Mouse (Mus musculus) right cerebral cortex, adult 18-20 months (tissue): Measurements from ENCODE around the gene Mrpl10.
A peak's percentile ranks its signal among the peaks of the same experiment; 100 is the strongest.

ENCODE experiments used
- DNase-seq: peaks from one replicate; pipeline ENCODE4 v3.0.0; 2022; ENCODE audit warnings: mixed read lengths

Gene Mrpl10

DNA sequence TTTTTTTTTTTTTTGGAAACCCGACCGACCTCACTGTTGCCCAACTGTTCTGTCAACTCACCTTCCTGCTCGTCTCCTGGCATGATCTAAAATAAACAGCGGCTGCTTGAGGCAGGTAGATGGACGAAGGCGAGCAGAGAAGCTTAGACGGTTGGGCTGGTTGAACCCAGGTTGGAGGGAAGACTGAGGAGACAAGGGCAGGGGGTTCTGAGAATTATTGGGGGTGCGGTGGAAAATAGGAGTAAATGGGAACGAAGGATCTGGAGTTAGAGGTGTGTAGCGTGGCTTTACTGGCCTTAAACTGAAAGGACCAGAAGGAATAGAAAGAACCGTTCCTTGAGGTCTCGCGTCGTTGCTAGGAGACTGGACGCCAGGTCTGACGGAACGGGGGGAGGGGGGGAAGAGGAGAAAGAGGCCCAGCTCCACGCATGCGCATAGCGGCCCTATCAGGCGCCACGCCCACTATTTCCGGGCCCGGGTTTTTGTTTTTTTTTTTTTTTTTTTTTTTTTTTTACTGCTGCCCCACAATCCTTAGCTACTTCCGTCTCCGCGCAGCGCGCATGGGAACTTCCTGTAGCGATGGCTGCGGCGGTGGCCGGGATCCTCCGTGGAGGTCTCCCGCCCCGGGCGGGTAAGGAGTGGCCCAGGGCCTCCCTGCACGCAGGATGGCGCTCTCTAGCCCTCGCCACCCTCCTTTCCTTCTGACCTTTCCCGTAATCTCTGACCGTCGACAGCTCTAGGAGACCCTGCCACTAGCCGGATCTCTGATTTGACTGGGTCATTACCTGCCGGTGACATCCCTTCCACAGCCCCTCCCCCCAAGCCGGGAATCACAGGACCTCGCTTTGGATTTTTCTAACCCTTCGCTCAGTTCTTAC is at the start of gene Mrpl10, which contains the start of gene Lrrc46:
Gene Mrpl10, plus strand, starts transcription at position 539 of the 878 bp plus-strand sequence.
Gene Lrrc46, minus strand, starts transcription at position 386 of the 878 bp plus-strand sequence.
- peak; percentile 84 for DNase-seq

DNA sequence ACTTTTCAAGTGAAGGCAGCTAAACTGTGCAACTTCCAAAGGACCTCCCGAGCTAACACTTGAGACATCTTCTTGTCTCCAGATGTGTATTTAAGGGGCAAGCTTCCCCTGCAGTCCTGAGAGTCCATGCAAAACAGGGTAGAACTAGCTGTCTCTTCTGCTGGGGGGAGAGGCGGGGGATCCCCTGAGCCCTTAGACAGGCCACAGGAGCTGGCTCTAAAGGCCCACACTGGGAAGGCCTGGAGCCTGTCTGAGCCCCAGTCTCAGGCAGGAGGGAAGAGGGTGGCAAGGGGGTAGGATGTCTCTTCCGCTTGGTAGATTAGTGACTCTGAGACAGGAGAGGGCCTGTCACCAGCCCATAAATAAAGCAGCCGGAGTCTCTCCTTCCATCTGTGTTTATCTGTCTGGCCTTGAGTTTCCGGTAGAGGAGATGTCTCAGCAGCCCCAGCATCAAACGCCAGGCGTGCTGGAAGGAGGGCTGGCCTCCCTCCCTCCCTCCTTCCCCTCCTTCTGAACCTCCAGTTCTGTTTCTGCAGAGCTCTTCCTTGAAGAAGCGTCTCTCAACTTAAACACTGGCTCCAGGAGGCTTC is 48.5 kb upstream of the Mrpl10 start:
- no peak for DNase-seq

GRCm38 (mm10) chr11:96995031-96995430 is 46.3 kb upstream of the Mrpl10 start:
- DNase-seq, result no peak

DNA sequence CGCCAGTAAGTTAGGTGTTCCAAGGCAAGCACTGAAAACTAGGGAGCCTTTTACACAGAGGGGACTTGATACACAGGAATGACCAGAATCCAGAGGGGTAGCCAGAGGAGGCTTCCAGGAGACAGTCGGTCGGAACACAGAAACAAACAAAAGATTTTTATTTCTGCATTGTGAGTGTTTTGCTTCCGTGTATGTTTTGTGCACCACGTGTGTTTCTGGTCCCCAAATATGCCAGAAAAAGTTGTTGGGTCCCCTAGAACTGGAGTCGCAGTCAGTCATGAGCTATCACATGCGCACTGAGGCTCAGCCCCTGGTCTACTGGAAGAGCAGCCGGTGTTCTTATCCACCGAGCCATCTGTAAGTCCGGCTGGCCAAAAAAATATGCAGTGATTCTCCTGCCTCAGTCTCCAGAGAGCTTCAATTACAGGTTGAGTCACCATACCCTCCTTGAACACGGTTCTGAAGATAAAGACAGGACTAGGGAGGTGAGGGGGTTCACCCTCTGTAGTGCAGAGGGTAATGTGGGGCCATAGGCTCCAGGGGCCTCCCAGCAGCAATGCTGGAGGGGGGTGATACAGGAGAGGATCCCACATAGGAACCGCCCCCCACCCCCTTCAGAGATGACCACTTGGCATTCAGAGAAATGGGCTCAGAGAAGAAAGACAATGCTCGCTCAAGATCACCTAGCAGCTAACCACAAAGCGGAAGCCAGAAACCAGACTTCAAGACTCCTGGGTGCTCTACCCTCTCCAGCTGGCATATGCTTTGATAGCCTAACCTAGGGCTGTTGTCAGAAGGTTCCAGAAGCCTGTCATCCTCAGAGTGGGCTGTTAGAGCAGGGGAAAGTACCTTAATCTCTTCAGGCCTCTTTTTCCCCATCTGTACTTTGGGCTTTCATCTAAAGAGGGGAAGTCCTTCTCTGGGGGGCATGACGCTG is 45.3 kb upstream of the Mrpl10 start:
- DNase-seq, result no peak

GRCm38 (mm10) chr11:96996773-96997379 is 44.5 kb upstream of the Mrpl10 start:
- no peak for DNase-seq

DNA sequence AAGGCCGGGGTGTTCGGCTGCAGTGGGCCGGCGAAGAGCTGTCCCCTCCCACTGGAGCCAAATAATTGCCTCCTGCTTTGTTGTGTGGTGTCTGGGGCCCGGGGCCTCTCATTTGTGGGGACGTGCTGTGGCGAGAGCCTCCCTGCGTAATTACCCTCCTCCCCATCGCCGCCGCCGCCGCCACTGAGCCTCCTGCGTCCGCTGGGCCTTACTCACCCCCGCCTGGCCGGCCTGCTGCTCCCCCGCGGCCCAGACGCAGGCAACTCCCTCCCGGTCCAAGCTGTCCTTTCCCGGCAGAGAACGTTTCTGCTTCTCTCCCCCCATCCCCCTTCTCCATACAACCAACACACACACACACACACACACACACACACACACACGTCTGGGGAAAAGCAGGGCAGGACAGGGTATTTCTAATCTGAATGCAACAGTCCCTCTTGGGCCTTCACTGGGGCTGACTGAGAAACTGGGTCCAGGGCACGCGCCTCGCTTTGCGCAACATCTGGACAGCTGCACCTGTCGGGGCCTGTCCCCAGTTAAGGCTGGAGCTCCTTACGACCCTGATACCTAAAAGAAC is 43.9 kb upstream of the Mrpl10 start:
- DNase-seq, result peak; percentile 32

- DNase-seq, result no peak
Measured at GRCm38 (mm10) chr11:97003170-97003569, 38.2 kb upstream of the Mrpl10 start.

DNA sequence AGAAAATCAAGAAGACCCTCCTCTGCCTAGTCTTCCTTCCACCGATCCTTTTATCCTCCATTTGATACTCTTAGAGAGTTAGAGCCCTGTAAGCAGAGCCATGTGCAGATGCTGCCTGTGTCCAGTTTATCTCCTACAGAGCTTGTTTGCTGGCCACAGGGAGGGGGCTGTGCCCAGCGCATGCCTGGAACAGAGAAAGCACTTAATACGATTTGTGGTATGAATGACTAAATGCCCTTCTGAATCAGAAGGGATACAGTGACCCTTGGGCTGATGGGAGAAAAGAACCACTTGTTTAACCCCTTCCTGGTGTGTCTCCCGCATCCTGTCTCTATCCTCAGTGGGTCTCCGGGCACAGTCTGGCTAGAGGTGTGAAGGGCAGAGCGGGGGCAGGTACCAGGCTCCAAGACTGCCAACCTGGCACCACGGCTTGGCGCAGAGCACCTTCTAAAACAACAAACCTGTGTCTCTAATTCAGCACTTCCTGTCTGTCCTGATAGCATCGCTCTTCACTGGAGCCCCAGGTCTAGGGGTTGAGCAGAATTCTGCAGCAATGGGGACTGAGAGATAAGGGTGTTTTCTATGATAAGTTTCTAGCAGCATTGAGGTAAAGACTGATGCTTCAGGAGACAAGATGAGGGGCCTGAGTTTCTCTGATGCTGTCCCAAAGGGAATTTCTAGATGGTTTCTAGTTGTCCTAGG is 34.1 kb upstream of the Mrpl10 start:
- DNase-seq, result no peak

DNA sequence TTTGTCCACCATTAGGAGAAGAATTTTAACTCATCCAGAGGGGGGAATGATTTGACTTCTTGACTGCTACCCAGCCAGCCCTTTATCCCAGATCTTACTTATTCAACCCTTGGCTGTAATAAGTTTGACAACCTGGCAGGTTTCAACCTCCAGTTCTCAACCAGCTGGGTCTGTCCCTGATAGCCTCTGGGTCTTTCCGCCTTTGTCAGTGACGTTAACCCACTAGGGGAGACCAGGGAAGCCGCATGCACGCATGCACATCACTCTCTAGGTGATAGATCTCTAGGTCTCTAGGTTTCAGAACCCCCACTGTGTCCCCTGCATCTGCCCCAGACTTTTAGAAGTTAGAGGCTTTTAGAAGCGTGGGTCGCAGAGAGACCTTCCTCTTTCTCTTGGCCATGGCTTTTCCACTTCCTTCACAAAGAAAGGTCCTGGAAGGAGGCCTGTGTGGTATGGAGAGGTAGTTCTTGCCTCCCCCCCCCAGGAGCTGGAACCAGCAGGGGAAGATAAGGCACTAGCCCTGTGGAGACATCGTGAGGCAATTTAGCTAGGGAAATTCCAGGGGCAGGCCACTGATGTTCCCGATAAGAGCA is 32.1 kb upstream of the Mrpl10 start:
- no peak for DNase-seq

DNA sequence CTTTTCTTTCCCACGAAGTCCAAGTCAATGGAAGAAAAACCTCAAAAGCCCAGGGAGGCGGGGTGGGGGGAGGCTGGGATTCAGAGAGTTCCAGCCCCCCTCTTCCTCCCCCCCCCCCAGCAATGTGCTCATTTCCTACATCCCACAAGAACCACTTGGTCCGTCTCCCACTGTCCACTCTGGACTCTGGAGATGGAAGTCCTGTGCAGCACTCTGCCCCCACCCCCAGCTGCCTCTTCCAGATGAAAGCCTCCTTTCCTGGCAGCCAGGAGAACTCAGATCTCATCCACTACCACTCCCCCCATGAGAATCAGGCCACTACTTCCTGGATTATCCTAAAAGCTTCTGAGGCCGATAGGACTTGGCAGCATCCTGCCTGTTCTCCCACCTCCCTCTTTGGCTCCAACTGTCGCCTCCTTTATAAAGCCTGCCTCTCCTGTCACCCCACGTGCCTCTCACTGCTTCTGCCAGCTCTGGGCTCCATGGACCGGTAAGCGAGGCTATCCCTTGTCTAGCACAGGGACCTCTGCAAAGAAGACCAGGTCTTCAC is 28.2 kb upstream of the Mrpl10 start, which contains the start of gene Sp6:
Gene Sp6, plus strand, starts transcription at position 274 of the 550 bp plus-strand sequence.
- DNase-seq, result no peak

GRCm38 (mm10) chr11:97017696-97018582 is 23.4 kb upstream of the Mrpl10 start:
- no peak for DNase-seq

DNA sequence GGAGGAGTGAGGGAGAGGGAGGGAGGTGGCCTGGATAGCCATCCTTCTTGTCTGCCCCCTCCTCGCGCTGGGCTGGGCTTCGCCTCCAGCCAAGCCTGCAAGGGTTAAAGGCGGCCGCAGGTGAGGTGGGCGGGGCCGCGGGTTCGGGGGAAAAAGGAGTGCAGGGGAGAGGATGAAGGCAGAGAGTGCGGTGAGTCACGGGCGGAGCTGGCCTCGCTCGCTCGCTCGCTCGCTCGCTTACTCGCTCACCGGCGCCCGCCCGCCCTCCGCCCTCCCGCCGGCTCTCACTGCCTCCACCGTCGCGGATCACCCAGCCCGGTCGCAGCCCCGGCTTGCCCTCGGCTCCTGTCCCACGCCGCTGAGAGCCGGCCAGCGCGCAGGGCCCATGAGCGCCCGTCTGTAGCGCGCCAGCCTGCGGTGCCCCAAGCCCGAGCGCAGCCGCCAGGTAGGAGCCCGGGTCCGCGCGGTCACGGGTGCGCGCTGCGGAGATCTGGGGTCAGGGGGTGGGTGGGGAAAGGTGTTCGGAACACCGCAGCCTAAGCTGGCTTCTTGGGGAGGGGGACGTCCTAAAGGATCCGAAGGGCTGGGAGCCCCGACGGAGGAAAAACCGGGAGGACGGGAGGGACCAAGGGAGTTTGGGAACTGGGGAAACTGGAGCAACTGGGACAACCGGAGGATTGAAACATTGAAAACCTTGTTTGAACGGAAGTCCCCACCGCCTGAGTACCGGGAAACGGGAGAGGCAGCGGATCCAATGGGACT is 22.6 kb upstream of the Mrpl10 start:
- no peak for DNase-seq

DNA sequence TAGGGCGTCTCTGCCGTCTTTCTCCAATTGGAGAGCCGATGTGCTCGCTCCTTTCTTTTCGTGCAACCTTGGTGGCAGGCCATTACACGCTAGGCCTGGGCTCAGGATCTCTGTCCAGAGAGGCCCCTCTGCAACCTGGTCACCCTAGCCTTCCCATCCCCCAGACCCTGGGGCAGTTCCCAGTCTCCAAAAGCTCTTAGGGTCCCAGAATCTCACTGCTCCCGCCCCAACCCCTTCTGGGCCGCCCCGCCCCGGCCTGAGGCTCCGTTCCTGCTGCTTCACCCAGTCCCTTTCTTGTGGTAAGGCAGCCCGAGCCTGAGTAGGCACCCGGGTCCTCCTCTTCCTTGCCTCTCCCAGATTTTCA is 22.0 kb upstream of the Mrpl10 start:
- DNase-seq, result no peak

GRCm38 (mm10) chr11:97021121-97021765 is 20.1 kb upstream of the Mrpl10 start:
- DNase-seq, result no peak

DNA sequence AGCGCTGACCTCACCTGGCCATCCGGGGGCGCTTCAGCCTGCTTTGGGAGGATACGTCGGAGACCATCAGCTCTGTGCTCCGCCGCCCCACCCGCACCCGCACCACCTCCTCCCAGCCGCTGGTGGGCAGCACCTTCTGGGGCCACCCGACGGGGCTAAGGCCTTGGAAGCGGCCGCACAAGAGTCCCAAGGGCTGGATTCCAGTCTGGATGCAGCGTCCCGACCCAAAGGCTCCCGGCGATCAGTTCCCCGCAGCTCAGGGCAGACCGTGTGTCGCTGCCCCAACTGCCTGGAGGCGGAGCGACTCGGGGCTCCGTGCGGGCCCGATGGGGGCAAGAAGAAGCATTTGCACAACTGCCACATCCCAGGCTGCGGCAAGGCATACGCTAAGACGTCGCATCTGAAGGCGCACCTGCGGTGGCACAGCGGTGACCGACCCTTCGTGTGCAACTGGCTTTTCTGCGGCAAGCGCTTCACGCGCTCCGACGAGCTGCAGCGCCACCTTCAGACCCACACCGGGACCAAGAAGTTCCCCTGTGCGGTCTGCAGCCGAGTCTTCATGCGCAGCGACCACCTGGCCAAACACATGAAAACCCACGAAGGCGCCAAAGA is 19.4 kb upstream of the Mrpl10 start:
- DNase-seq, result peak; percentile 48

DNA sequence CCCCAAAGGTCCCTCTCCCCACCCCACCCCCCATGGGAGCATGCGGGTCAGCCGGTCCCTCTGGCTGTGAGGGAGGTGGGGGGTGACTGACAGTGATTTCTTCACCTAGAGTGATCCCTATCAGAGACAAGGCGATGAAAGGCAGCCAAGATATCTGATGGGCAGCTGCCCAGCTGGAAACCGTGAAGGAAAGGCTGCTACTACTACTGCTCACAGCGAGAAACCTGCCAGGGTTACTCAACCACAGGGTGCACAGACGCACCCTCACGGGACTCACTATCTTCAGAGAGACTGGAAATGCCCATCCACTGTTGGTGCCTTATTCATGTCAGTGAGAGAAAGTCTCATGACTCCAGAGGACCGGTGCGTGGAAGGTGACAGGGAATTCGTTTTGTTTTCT is 16.4 kb upstream of the Mrpl10 start:
- no peak for DNase-seq

DNA sequence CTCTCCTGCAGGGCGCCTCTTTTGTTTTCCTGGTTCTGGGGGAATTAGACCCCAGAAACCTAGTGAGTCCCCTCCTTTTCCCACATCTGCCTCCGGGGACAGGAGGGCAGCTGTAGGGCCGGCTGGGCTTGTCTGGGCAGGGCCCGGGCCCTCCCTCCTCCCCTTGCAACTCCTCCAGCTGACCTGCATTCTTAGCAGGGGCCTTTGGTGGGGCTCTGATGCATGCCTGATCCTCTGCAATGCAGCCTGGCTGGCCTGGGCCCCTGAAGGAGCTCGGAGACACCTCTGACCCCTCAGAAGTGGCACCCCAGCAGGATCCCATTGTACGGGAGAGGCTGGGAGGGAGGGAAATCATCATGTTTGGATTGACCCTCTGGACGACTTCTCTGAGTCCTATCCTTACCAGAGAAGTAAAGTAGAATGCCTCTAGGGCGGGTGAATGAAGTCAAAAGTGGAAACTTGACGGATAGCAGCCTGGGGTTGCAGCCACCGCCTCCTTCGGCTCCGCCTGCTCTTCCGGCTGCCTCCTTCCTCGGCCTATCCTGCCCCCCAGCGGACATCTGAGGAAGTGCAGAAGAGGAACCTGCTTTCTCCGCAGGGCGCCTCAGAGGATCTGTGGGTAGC is 15.5 kb upstream of the Mrpl10 start:
- peak; percentile 85 for DNase-seq
